Mouse (Mus musculus): ENCODE measurements around the gene Cradd. TPM values are rescaled to one million over a fixed set of nuclear protein-coding genes. Genes with fewer than 3 reads are reported as not detected.

Gene Cradd
- polyA plus RNA-seq, 1 experiment from 2014 or later, result 9.8 TPM

GRCm38 (mm10) chr10:95318392-95318708 is 5.6 kb downstream of the Cradd start:
- ATAC-seq (ENCODE audit: low FRiP score, low TSS enrichment), result no peak
- TF ChIP-seq CTCF (IDR thresholded peaks at IDR 0.05; ENCODE audit: low read depth), result no peak
- no peak for TF ChIP-seq EP300 (optimal IDR thresholded peaks at IDR 0.05)
- Histone ChIP-seq H3K4me1 (replicated peaks; ENCODE audit: control insufficient read depth, insufficient read depth) (peaks cover 7% of the 10 kb centered on the region), H3K27me3 (ENCODE audit: control insufficient read depth, insufficient read depth, low read length) (no peaks in the 10 kb centered on the region), H3K4me3 (ENCODE audit: low read depth, low read length) (no peak overlapping the region), H3K4me2 (replicated peaks; ENCODE audit: low read depth) (no peak overlapping the region), H3K9ac (ENCODE audit: low read length) (no peak overlapping the region), H3K27ac (replicated peaks) (no peak overlapping the region), H3K36me3 (ENCODE audit: control insufficient read depth, insufficient read depth, low read length) (no peaks in the 10 kb centered on the region), H3K9me3 (ENCODE audit: control insufficient read depth, low read length) (no peaks in the 10 kb centered on the region)
- WGBS, result 87% methylated on average over 7 of the region's 7 CpGs
- DNase-seq (ENCODE audit: low spot score), result no peak

GRCm38 (mm10) chr10:95317581-95318391 is 6.1 kb downstream of the Cradd start:
- no peak for DNase-seq (ENCODE audit: low spot score)
- ATAC-seq (ENCODE audit: low FRiP score, low TSS enrichment), result no peak
- 84% methylated on average over 21 of the region's 21 CpGs for WGBS
- Histone ChIP-seq H3K4me2 (replicated peaks; ENCODE audit: low read depth) (no peak overlapping the region), H3K36me3 (ENCODE audit: control insufficient read depth, insufficient read depth, low read length) (no peaks in the 10 kb centered on the region), H3K27ac (replicated peaks) (no peak overlapping the region), H3K27me3 (ENCODE audit: control insufficient read depth, insufficient read depth, low read length) (no peaks in the 10 kb centered on the region), H3K4me1 (replicated peaks; ENCODE audit: control insufficient read depth, insufficient read depth) (peaks cover 7% of the 10 kb centered on the region), H3K9ac (ENCODE audit: low read length) (no peak overlapping the region), H3K4me3 (ENCODE audit: low read depth, low read length) (no peak overlapping the region), H3K9me3 (ENCODE audit: control insufficient read depth, low read length) (no peaks in the 10 kb centered on the region)
- no peak for TF ChIP-seq EP300 (optimal IDR thresholded peaks at IDR 0.05)
- TF ChIP-seq CTCF (IDR thresholded peaks at IDR 0.05; ENCODE audit: low read depth), result no peak

GRCm38 (mm10) chr10:95317091-95317490 is 6.8 kb downstream of the Cradd start:
- H3K9me3 ChIP-seq (ENCODE audit: control insufficient read depth, low read length), result no peaks in the 10 kb centered on the region
- no peak overlapping the region for H3K9ac ChIP-seq (ENCODE audit: low read length)
- 86% methylated on average over 14 of the region's 14 CpGs for WGBS
- DNase-seq (ENCODE audit: low spot score), result no peak
- H3K27ac ChIP-seq (replicated peaks), result no peak overlapping the region
- H3K4me1 ChIP-seq (replicated peaks; ENCODE audit: control insufficient read depth, insufficient read depth), result 0 out of 2 replicates have a peak, but pooled peaks cover 2% of the 10 kb centered on the region
- ATAC-seq (ENCODE audit: low FRiP score, low TSS enrichment), result no peak
- no peak for TF ChIP-seq CTCF (IDR thresholded peaks at IDR 0.05; ENCODE audit: low read depth)
- TF ChIP-seq EP300 (optimal IDR thresholded peaks at IDR 0.05), result no peak
- H3K4me2 ChIP-seq (replicated peaks; ENCODE audit: low read depth), result no peak overlapping the region
- no peak overlapping the region for H3K4me3 ChIP-seq (ENCODE audit: low read depth, low read length)
- no peaks in the 10 kb centered on the region for H3K36me3 ChIP-seq (ENCODE audit: control insufficient read depth, insufficient read depth, low read length)
- H3K27me3 ChIP-seq (ENCODE audit: control insufficient read depth, insufficient read depth, low read length), result no peaks in the 10 kb centered on the region

GRCm38 (mm10) chr10:95316675-95317074 is 7.3 kb downstream of the Cradd start:
- no peak overlapping the region for H3K9ac ChIP-seq (ENCODE audit: low read length)
- no peak for DNase-seq (ENCODE audit: low spot score)
- no peaks in the 10 kb centered on the region for H3K9me3 ChIP-seq (ENCODE audit: control insufficient read depth, low read length)
- H3K36me3 ChIP-seq (ENCODE audit: control insufficient read depth, insufficient read depth, low read length), result no peaks in the 10 kb centered on the region
- TF ChIP-seq CTCF (IDR thresholded peaks at IDR 0.05; ENCODE audit: low read depth) (peak; percentile 41), EP300 (optimal IDR thresholded peaks at IDR 0.05) (no peak)
- WGBS, result 58% methylated on average over 9 of the region's 9 CpGs
- no peak overlapping the region for H3K4me3 ChIP-seq (ENCODE audit: low read depth, low read length)
- ATAC-seq (ENCODE audit: low FRiP score, low TSS enrichment), result no peak
- H3K4me1 ChIP-seq (replicated peaks; ENCODE audit: control insufficient read depth, insufficient read depth), result 0 out of 2 replicates have a peak, but pooled peaks cover 2% of the 10 kb centered on the region
- no peaks in the 10 kb centered on the region for H3K27me3 ChIP-seq (ENCODE audit: control insufficient read depth, insufficient read depth, low read length)
- H3K27ac ChIP-seq (replicated peaks), result no peak overlapping the region
- H3K4me2 ChIP-seq (replicated peaks; ENCODE audit: low read depth), result no peak overlapping the region

- WGBS, result 56% methylated on average over 19 of the region's 19 CpGs
- H3K4me3 ChIP-seq (ENCODE audit: low read depth, low read length), result no peak overlapping the region
- DNase-seq (ENCODE audit: low spot score) (no peak), ATAC-seq (ENCODE audit: low FRiP score, low TSS enrichment) (no peak)
- H3K9ac ChIP-seq (ENCODE audit: low read length), result no peak overlapping the region
- 0 out of 2 replicates have a peak, but pooled peaks cover 2% of the 10 kb centered on the region for H3K4me1 ChIP-seq (replicated peaks; ENCODE audit: control insufficient read depth, insufficient read depth)
- TF ChIP-seq EP300 (optimal IDR thresholded peaks at IDR 0.05) (no peak), CTCF (IDR thresholded peaks at IDR 0.05; ENCODE audit: low read depth) (no peak)
- no peaks in the 10 kb centered on the region for H3K9me3 ChIP-seq (ENCODE audit: control insufficient read depth, low read length)
- no peaks in the 10 kb centered on the region for H3K36me3 ChIP-seq (ENCODE audit: control insufficient read depth, insufficient read depth, low read length)
- H3K4me2 ChIP-seq (replicated peaks; ENCODE audit: low read depth), result 0 out of 2 replicates have a peak overlapping the region, but pooled peaks have one; percentile 8
- no peaks in the 10 kb centered on the region for H3K27me3 ChIP-seq (ENCODE audit: control insufficient read depth, insufficient read depth, low read length)
- H3K27ac ChIP-seq (replicated peaks), result no peak overlapping the region
Observed at GRCm38 (mm10) chr10:95315801-95316474, 8.0 kb downstream of the Cradd start.

GRCm38 (mm10) chr10:95315321-95315720 is 8.6 kb downstream of the Cradd start:
- TF ChIP-seq CTCF (IDR thresholded peaks at IDR 0.05; ENCODE audit: low read depth) (no peak), EP300 (optimal IDR thresholded peaks at IDR 0.05) (no peak)
- no peak overlapping the region for H3K4me2 ChIP-seq (replicated peaks; ENCODE audit: low read depth)
- 0 out of 2 replicates have a peak, but pooled peaks cover 2% of the 10 kb centered on the region for H3K4me1 ChIP-seq (replicated peaks; ENCODE audit: control insufficient read depth, insufficient read depth)
- no peak overlapping the region for H3K9ac ChIP-seq (ENCODE audit: low read length)
- WGBS, result 83% methylated on average over 11 of the region's 11 CpGs
- H3K36me3 ChIP-seq (ENCODE audit: control insufficient read depth, insufficient read depth, low read length), result no peaks in the 10 kb centered on the region
- no peak overlapping the region for H3K27ac ChIP-seq (replicated peaks)
- H3K4me3 ChIP-seq (ENCODE audit: low read depth, low read length), result no peak overlapping the region
- DNase-seq (ENCODE audit: low spot score), result no peak
- ATAC-seq (ENCODE audit: low FRiP score, low TSS enrichment), result no peak
- H3K27me3 ChIP-seq (ENCODE audit: control insufficient read depth, insufficient read depth, low read length), result no peaks in the 10 kb centered on the region
- no peaks in the 10 kb centered on the region for H3K9me3 ChIP-seq (ENCODE audit: control insufficient read depth, low read length)
